Mouse (Mus musculus): ENCODE measurements around the gene Glyr1. TPM values are rescaled to one million over a fixed set of nuclear protein-coding genes. Genes with fewer than 3 reads are reported as not detected.

Glyr1 gene
- polyA plus RNA-seq (2016; fragmentation: Nextera tagmentation; extraction: Ambion mirVana): 216 and 238 TPM in 2 replicates

GRCm38 (mm10) chr16:5049774-5050234 lies at the start of gene Glyr1, which contains the start of gene Ubn1:
Glyr1 (minus strand) TSS chr16:5049863.
Ubn1 (plus strand) TSS chr16:5050057.
- under 1% methylated on average over 55 of the region's 56 CpGs for WGBS
- ATAC-seq (ENCODE audit: low FRiP score): peak; percentile 99
- Histone ChIP-seq H3K27ac (peak within 1 kb of the TSS; percentile 95), H3K4me2 (replicated peaks) (peak within 1 kb of the TSS; percentile 89), H3K36me3 (peaks cover 33% of the 10 kb centered on the region), H3K9me3 (replicated peaks) (no peaks in the 10 kb centered on the region), H3K9ac (peak within 1 kb of the TSS; percentile 93), H3K4me1 (peaks cover 27% of the 10 kb centered on the region), H3K27me3 (no peaks in the 10 kb centered on the region), H3K4me3 (peak within 1 kb of the TSS; percentile 86)

DNA sequence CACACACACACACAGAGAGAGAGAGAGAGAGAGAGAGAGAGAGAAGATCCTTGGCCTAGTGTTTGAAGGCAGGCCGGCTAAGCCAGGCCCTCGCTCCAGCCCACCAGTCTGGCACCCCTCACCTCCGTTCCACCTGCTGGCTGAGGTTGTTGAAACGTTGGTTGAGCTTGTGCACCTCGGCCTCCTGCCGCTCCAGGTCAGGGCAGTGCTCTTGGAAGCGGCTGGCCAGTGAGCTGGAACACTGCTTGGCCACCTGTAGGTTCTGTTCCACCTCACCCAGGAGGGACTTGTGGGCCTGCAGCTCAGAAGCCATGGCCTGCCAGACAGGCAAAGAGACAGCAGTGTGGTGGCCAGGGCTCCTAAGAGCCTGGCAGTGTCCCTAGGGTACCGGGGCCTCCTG lies 46.8 kb upstream of the Glyr1 start:
- Histone ChIP-seq H3K27me3 (no peaks in the 10 kb centered on the region), H3K4me2 (replicated peaks) (no peak overlapping the region), H3K9me3 (replicated peaks) (no peaks in the 10 kb centered on the region), H3K4me1 (no peaks in the 10 kb centered on the region), H3K27ac (no peak overlapping the region), H3K36me3 (no peaks in the 10 kb centered on the region), H3K4me3 (no peak overlapping the region), H3K9ac (no peak overlapping the region)
- no peak for ATAC-seq (ENCODE audit: low FRiP score)
- WGBS: 85% methylated on average over 8 of the region's 8 CpGs

GRCm38 (mm10) chr16:5093285-5093684 lies 43.6 kb upstream of the Glyr1 start:
- H3K4me3 ChIP-seq: no peak overlapping the region
- H3K4me1 ChIP-seq: no peaks in the 10 kb centered on the region
- no peaks in the 10 kb centered on the region for H3K27me3 ChIP-seq
- H3K4me2 ChIP-seq (replicated peaks): no peak overlapping the region
- no peaks in the 10 kb centered on the region for H3K9me3 ChIP-seq (replicated peaks)
- no peak overlapping the region for H3K27ac ChIP-seq
- ATAC-seq (ENCODE audit: low FRiP score): no peak
- no peak overlapping the region for H3K9ac ChIP-seq
- peaks cover 11% of the 10 kb centered on the region for H3K36me3 ChIP-seq
- 92% methylated on average over 5 of the region's 5 CpGs for WGBS

DNA sequence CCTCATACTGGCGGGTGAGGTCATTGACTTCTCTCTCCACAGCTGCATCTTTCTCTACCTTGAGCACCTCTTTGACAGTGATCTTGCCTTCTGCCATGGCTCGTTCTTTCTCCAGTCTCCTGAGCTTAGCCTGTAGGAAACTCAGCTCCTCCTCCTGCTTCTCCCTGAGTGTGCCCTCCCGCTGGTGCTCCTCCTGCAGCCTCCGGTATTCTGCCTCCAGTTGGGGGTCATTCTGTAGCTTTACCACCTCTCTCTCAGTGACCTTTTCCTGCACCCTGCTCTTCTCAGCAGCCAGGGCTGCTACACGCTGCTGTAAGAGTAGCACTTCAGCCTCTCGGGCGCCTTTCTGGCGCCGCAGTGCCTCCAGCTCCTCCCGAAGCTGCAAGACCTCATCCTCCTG lies 39.4 kb upstream of the Glyr1 start:
- Histone ChIP-seq H3K4me3 (no peak overlapping the region), H3K4me2 (replicated peaks) (no peak overlapping the region), H3K9me3 (replicated peaks) (no peaks in the 10 kb centered on the region), H3K9ac (no peak overlapping the region), H3K36me3 (peaks cover 53% of the 10 kb centered on the region), H3K27me3 (no peaks in the 10 kb centered on the region), H3K27ac (no peak overlapping the region), H3K4me1 (no peaks in the 10 kb centered on the region)
- no peak for ATAC-seq (ENCODE audit: low FRiP score)
- WGBS: 71% methylated on average over 10 of the region's 10 CpGs

- no peaks in the 10 kb centered on the region for H3K4me1 ChIP-seq
- H3K27ac ChIP-seq: no peak overlapping the region
- H3K9ac ChIP-seq: no peak overlapping the region
- ATAC-seq (ENCODE audit: low FRiP score): no peak
- H3K36me3 ChIP-seq: peaks cover 79% of the 10 kb centered on the region
- WGBS: 100% methylated on average over 2 of the region's 2 CpGs
- H3K4me3 ChIP-seq: no peak overlapping the region
- no peaks in the 10 kb centered on the region for H3K9me3 ChIP-seq (replicated peaks)
- H3K4me2 ChIP-seq (replicated peaks): no peak overlapping the region
- no peaks in the 10 kb centered on the region for H3K27me3 ChIP-seq
Measured at GRCm38 (mm10) chr16:5086179-5086578, 36.5 kb upstream of the Glyr1 start.

DNA sequence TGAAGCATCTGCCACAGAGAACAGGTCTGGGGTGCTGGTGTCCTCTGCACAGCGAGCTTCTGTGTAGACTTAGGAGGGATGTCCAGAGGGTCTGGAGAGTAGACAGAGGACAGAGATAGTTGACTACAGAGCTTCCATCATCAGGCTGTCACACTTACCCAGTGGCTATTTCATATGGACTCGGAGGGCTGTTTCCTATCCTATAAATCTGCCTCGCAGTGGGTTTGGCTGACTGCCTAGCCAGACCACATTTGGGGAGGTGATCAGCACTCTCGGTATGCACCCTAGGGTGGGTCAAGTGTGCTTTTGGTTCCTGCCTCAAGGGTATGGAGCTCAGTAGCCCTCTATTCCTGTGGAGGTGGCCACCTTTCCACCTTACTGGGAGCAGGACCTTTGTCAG lies 35.5 kb upstream of the Glyr1 start:
- no peaks in the 10 kb centered on the region for H3K27me3 ChIP-seq
- peaks cover 81% of the 10 kb centered on the region for H3K36me3 ChIP-seq
- H3K9ac ChIP-seq: no peak overlapping the region
- no peak overlapping the region for H3K27ac ChIP-seq
- no peak overlapping the region for H3K4me2 ChIP-seq (replicated peaks)
- H3K9me3 ChIP-seq (replicated peaks): no peaks in the 10 kb centered on the region
- WGBS: 93% methylated on average over 4 of the region's 4 CpGs
- ATAC-seq (ENCODE audit: low FRiP score): no peak
- H3K4me3 ChIP-seq: no peak overlapping the region
- no peaks in the 10 kb centered on the region for H3K4me1 ChIP-seq

DNA sequence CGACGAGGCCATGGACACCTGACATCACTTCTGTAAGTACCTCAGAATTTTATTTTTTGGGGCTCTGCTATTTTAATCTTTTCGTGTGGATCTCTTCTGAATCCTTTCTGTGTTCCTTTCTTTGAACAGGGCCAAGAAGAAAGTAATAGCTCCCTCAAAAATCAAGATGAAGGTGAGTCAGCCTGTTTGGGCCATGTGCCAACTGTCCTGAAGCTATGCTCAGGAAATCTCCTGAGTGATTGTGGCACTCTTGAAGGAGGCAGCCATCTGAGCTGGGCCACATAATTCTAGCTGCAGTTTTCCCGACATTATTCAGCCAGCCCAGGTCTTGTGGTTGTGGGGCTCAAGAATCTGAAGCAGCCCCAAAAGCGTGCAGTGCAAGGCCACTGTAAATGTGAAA lies 24.7 kb upstream of the Glyr1 start:
- Histone ChIP-seq H3K4me1 (no peaks in the 10 kb centered on the region), H3K27ac (no peak overlapping the region)
- 92% methylated on average over 5 of the region's 5 CpGs for WGBS

GRCm38 (mm10) chr16:5071974-5072373 lies 22.3 kb upstream of the Glyr1 start:
- H3K4me2 ChIP-seq (replicated peaks): no peak overlapping the region
- no peak overlapping the region for H3K4me3 ChIP-seq
- no peaks in the 10 kb centered on the region for H3K9me3 ChIP-seq (replicated peaks)
- H3K9ac ChIP-seq: no peak overlapping the region
- no peak for ATAC-seq (ENCODE audit: low FRiP score)
- 94% methylated on average over 7 of the region's 7 CpGs for WGBS
- H3K4me1 ChIP-seq: no peaks in the 10 kb centered on the region
- no peak overlapping the region for H3K27ac ChIP-seq
- peaks cover 79% of the 10 kb centered on the region for H3K36me3 ChIP-seq
- H3K27me3 ChIP-seq: no peaks in the 10 kb centered on the region

More for the DNA sequence above, 24.7 kb upstream of the Glyr1 start:
- Histone ChIP-seq H3K27me3 (no peaks in the 10 kb centered on the region), H3K4me3 (no peak overlapping the region), H3K4me2 (replicated peaks) (no peak overlapping the region), H3K36me3 (peaks cover 93% of the 10 kb centered on the region), H3K9ac (no peak overlapping the region), H3K9me3 (replicated peaks) (no peaks in the 10 kb centered on the region)
- ATAC-seq (ENCODE audit: low FRiP score): no peak

- WGBS: 92% methylated on average over 3 of the region's 3 CpGs
- no peak for ATAC-seq (ENCODE audit: low FRiP score)
- Histone ChIP-seq H3K4me1 (no peaks in the 10 kb centered on the region), H3K9me3 (replicated peaks) (no peaks in the 10 kb centered on the region), H3K27ac (no peak overlapping the region), H3K4me3 (no peak overlapping the region), H3K9ac (no peak overlapping the region), H3K4me2 (replicated peaks) (no peak overlapping the region), H3K27me3 (no peaks in the 10 kb centered on the region), H3K36me3 (peaks cover 71% of the 10 kb centered on the region)
Measured at GRCm38 (mm10) chr16:5070321-5070720, 20.7 kb upstream of the Glyr1 start.

- Histone ChIP-seq H3K9me3 (replicated peaks) (no peaks in the 10 kb centered on the region), H3K27me3 (no peaks in the 10 kb centered on the region), H3K4me1 (no peaks in the 10 kb centered on the region), H3K4me2 (replicated peaks) (no peak overlapping the region), H3K27ac (no peak overlapping the region), H3K4me3 (no peak overlapping the region), H3K36me3 (peaks cover 45% of the 10 kb centered on the region), H3K9ac (no peak overlapping the region)
- no peak for ATAC-seq (ENCODE audit: low FRiP score)
- 89% methylated on average over 4 of the region's 4 CpGs for WGBS
Measured at GRCm38 (mm10) chr16:5063472-5063871, 13.8 kb upstream of the Glyr1 start.

- 97% methylated on average over 1 of the region's 1 CpGs for WGBS
- Histone ChIP-seq H3K9ac (no peak overlapping the region), H3K27me3 (no peaks in the 10 kb centered on the region), H3K4me2 (replicated peaks) (no peak overlapping the region), H3K9me3 (replicated peaks) (no peaks in the 10 kb centered on the region), H3K4me1 (no peaks in the 10 kb centered on the region), H3K27ac (no peak overlapping the region), H3K4me3 (no peak overlapping the region), H3K36me3 (peaks cover 43% of the 10 kb centered on the region)
- ATAC-seq (ENCODE audit: low FRiP score): no peak
Measured at GRCm38 (mm10) chr16:5058114-5058513, 8.5 kb upstream of the Glyr1 start.

DNA sequence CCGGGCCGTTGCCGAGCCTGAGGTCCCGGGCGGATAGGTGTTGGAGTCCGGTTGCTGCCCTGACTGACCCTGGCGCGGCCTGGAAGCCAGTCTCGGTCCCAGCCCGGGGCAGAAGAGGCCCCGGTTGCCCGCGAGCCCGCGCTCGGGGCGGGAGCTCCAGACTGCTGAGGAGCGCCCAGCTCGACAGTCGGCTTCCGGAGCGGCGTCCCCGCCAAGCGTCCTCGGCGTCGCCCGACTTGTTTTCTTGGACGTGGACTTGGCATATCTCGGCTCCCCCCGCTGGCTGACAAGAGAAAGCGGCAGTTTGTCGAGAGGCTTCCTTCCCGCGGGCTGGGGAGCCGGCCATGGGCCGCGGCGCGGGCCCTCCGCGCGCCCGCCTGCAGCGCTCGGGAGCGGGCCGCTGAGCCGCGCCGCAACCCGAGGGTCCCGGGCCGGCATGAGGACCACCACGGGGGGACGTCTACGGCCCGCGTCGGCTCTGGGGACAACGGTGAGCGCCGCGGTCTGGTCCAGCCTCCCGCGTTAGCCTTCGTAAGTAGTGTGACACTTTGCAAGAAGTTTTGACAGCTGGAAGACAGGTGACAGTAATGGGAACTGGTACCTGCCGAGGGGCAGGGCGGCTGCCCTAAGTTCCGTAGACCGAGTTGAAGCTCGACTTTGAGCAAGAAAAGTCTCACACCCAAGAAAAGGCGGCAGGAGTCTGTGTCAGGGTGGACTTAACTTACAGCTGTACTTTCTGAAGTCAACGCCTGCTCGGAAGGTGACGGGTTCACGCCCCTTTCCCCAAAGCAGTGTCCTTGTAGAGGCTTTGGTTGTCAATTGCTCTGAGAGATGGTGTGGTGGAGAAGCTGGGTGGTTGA lies 818 bp upstream of the Glyr1 start:
- Histone ChIP-seq H3K27me3 (no peaks in the 10 kb centered on the region), H3K9ac (peak overlapping the region; percentile 83), H3K9me3 (replicated peaks) (no peaks in the 10 kb centered on the region), H3K4me1 (peaks cover 27% of the 10 kb centered on the region), H3K27ac (peak overlapping the region; percentile 95), H3K36me3 (peaks cover 33% of the 10 kb centered on the region), H3K4me3 (peak overlapping the region; percentile 86), H3K4me2 (replicated peaks) (peak overlapping the region; percentile 89)
- under 1% methylated on average over 72 of the region's 78 CpGs for WGBS
- ATAC-seq (ENCODE audit: low FRiP score): peak; percentile 87
